Mouse (Mus musculus): ENCODE measurements around the gene Fh1.

GRCm38 (mm10) chr1:175632470-175632869 is 7.0 kb upstream of the Fh1 start:
- no peak for TF ChIP-seq CTCF (conservative IDR thresholded peaks at IDR 0.05 in 1 of 2, IDR thresholded peaks at IDR 0.05 in 1 of 2; ENCODE audit: low read depth in 2 of 2, low read length in 2 of 2)
- TF ChIP-seq EP300 (IDR thresholded peaks at IDR 0.05; ENCODE audit: low read length) = no peak
- no peak for TF ChIP-seq MYC (IDR thresholded peaks at IDR 0.05; ENCODE audit: low read depth, low read length)
- no peak for TF ChIP-seq ZMIZ1 (IDR thresholded peaks at IDR 0.05; ENCODE audit: low read depth, low read length)
- TF ChIP-seq POLR2A (IDR thresholded peaks at IDR 0.05; ENCODE audit: low read depth, low read length) = no peak
- no peak for TF ChIP-seq MAX (IDR thresholded peaks at IDR 0.05; ENCODE audit: low read length)
- no peak for TF ChIP-seq USF1 (IDR thresholded peaks at IDR 0.05; ENCODE audit: low read depth, low read length)
- no peak for TF ChIP-seq ZNF384 (IDR thresholded peaks at IDR 0.05; ENCODE audit: low read depth, low read length)
- no peak for TF ChIP-seq CHD1 (IDR thresholded peaks at IDR 0.05; ENCODE audit: low read depth, low read length)

All from CH12.LX (cell line).